Mouse (Mus musculus): Measurements from ENCODE around the gene Mrpl9.

Mrpl9 gene

GRCm38 (mm10) chr3:94465632-94466430 lies 22.7 kb downstream of the Mrpl9 start:
- DNase-seq (ENCODE audit: low read depth) = no peak

GRCm38 (mm10) chr3:94468931-94469330 lies 25.8 kb downstream of the Mrpl9 start:
- no peak for DNase-seq (ENCODE audit: low read depth)

- DNase-seq (ENCODE audit: low read depth) = no peak
Measured at GRCm38 (mm10) chr3:94472447-94473114, 29.5 kb downstream of the Mrpl9 start.

GRCm38 (mm10) chr3:94473115-94473505 lies 30.0 kb downstream of the Mrpl9 start:
- no peak for DNase-seq (ENCODE audit: low read depth)

- no peak for DNase-seq (ENCODE audit: low read depth)
Measured at GRCm38 (mm10) chr3:94473567-94474232, 30.6 kb downstream of the Mrpl9 start.

GRCm38 (mm10) chr3:94476301-94477035 lies 33.4 kb downstream of the Mrpl9 start:
- DNase-seq (ENCODE audit: low read depth) = no peak

GRCm38 (mm10) chr3:94477444-94477843 lies 34.3 kb downstream of the Mrpl9 start:
- DNase-seq (ENCODE audit: low read depth) = no peak

- peak; percentile 28 for DNase-seq (ENCODE audit: low read depth)
Measured at GRCm38 (mm10) chr3:94477981-94478422, 34.9 kb downstream of the Mrpl9 start, which contains the start of gene Celf3. Gene Celf3, plus strand, starts transcription at chr3:94478295.

GRCm38 (mm10) chr3:94478591-94479169 lies 35.6 kb downstream of the Mrpl9 start:
- no peak for DNase-seq (ENCODE audit: low read depth)

- no peak for DNase-seq (ENCODE audit: low read depth)
Measured at GRCm38 (mm10) chr3:94479564-94479963, 36.4 kb downstream of the Mrpl9 start.

- DNase-seq (ENCODE audit: low read depth) = no peak
Measured at GRCm38 (mm10) chr3:94480291-94480884, 37.3 kb downstream of the Mrpl9 start, which contains the start of gene Riiad1. Gene Riiad1, minus strand, starts transcription at chr3:94480341.

GRCm38 (mm10) chr3:94481429-94481828 lies 38.3 kb downstream of the Mrpl9 start:
- DNase-seq (ENCODE audit: low read depth) = no peak

GRCm38 (mm10) chr3:94482764-94483385 lies 39.8 kb downstream of the Mrpl9 start:
- DNase-seq (ENCODE audit: low read depth) = peak; percentile 46

- no peak for DNase-seq (ENCODE audit: low read depth)
Measured at GRCm38 (mm10) chr3:94483790-94484439, 40.8 kb downstream of the Mrpl9 start.

GRCm38 (mm10) chr3:94485922-94486321 lies 42.8 kb downstream of the Mrpl9 start:
- no peak for DNase-seq (ENCODE audit: low read depth)

GRCm38 (mm10) chr3:94487581-94487980 lies 44.5 kb downstream of the Mrpl9 start:
- no peak for DNase-seq (ENCODE audit: low read depth)

- no peak for DNase-seq (ENCODE audit: low read depth)
Measured at GRCm38 (mm10) chr3:94497162-94497561, 54.0 kb downstream of the Mrpl9 start.

All from c-Kit-positive CD71-negative TER-119-negative erythroid progenitor cells, embryonic 14.5 days (primary cell).